Mouse (Mus musculus) thymus, adult 2 months (tissue): ENCODE measurements around the gene Gm49395. TPM values are rescaled to one million over a fixed set of nuclear protein-coding genes. Genes with fewer than 3 reads are reported as not detected.

ENCODE experiments used
- DNase-seq: peaks from one replicate; pipeline ENCODE4 v3.0.0; 2021
- H3K27ac ChIP-seq: fragments of 200-500 bp; 2 replicates; pipeline ENCODE4 v1.5.1; 2012; ENCODE audit warnings: low read length, control low read depth; ENCODE audit not compliant: control insufficient read depth, insufficient read depth
- H3K27me3 ChIP-seq: fragments of 200-500 bp; 2 replicates; pipeline ENCODE4 v1.6.1; 2012; ENCODE audit warnings: mild to moderate bottlenecking, low read length, moderate library complexity, mixed read lengths; ENCODE audit not compliant: control insufficient read depth, insufficient read depth
- H3K36me3 ChIP-seq: fragments of 200-500 bp; 2 replicates; pipeline ENCODE4 v1.6.1; 2012; ENCODE audit warnings: mild to moderate bottlenecking, low read length, moderate library complexity; ENCODE audit not compliant: control insufficient read depth, insufficient read depth
- H3K4me1 ChIP-seq: fragments of 200-500 bp; replicated peaks from 2 replicates; pipeline ENCODE4 v1.6.1; 2012; ENCODE audit warnings: low read length; ENCODE audit not compliant: control insufficient read depth, insufficient read depth
- H3K4me3 ChIP-seq: fragments of 200-500 bp; 2 replicates; pipeline ENCODE4 v1.5.1; 2012; ENCODE audit warnings: mild to moderate bottlenecking, low read length, control low read depth, moderate library complexity; ENCODE audit not compliant: control insufficient read depth, insufficient read depth
- CTCF ChIP-seq: fragments of 200-500 bp; IDR thresholded peaks from 2 replicates; pipeline ENCODE4 v1.5.1; 2012; ENCODE audit warnings: mild to moderate bottlenecking, control low read depth, low read length, moderate library complexity, borderline replicate concordance; ENCODE audit not compliant: control insufficient read depth, poor library complexity, insufficient read depth; ENCODE audit errors: extremely low read depth
- POLR2A ChIP-seq: fragments of 200-500 bp; IDR thresholded peaks from 2 replicates; pipeline ENCODE4 v1.6.1; 2012; ENCODE audit warnings: mild to moderate bottlenecking, low read length, control low read depth, moderate library complexity; ENCODE audit not compliant: control insufficient read depth, poor library complexity, insufficient read depth; ENCODE audit errors: extremely low read depth
- WGBS: fragments of 180-500 bp; shearing (Covaris S2); methylation state at CpG from one replicate; pipeline ENCODE4 v1.1.7; 2018; 5-methylcytosine and 5-hydroxymethylcytosine counted together
- polyA plus RNA-seq: library from polyadenylated mRNA; depleted of rRNA; stranded (reverse); fragments of >200 nt; gene quantifications from 2 replicates; pipeline ENCODE4 v1.2.3, GENCODE M21; 2012

The Gm49395 gene
- polyA plus RNA-seq, 1 experiment = 1.5 TPM

- no peaks in the 10 kb centered on the region for H3K27me3 ChIP-seq
- TF ChIP-seq CTCF (no peak), POLR2A (no peak)
- H3K27ac ChIP-seq = no peak overlapping the region
- H3K4me1 ChIP-seq = no peaks in the 10 kb centered on the region
- DNase-seq = no peak
- 94% methylated on average over 9 of the region's 9 CpGs for WGBS
- no peaks in the 10 kb centered on the region for H3K36me3 ChIP-seq
- H3K4me3 ChIP-seq = no peak overlapping the region
Measured at GRCm38 (mm10) chr13:115017545-115017944, 84.2 kb downstream of the Gm49395 start.

- WGBS = 7% methylated on average over 6 of the region's 6 CpGs
- Histone ChIP-seq H3K36me3 (no peaks in the 10 kb centered on the region), H3K27me3 (no peaks in the 10 kb centered on the region), H3K27ac (no peak overlapping the region), H3K4me1 (no peaks in the 10 kb centered on the region), H3K4me3 (no peak overlapping the region)
- DNase-seq = no peak
- no peak for TF ChIP-seq CTCF
- TF ChIP-seq POLR2A = no peak
Measured at GRCm38 (mm10) chr13:115011547-115011946, 90.2 kb downstream of the Gm49395 start.

- 78% methylated on average over 9 of the region's 9 CpGs for WGBS
- TF ChIP-seq POLR2A = no peak
- no peak for TF ChIP-seq CTCF
- no peak for DNase-seq
- Histone ChIP-seq H3K4me3 (no peak overlapping the region), H3K27ac (no peak overlapping the region), H3K27me3 (no peaks in the 10 kb centered on the region), H3K36me3 (no peaks in the 10 kb centered on the region), H3K4me1 (no peaks in the 10 kb centered on the region)
Measured at GRCm38 (mm10) chr13:115006213-115006835, 95.4 kb downstream of the Gm49395 start.

- Histone ChIP-seq H3K4me3 (no peak overlapping the region), H3K36me3 (no peaks in the 10 kb centered on the region), H3K4me1 (no peaks in the 10 kb centered on the region), H3K27ac (no peak overlapping the region), H3K27me3 (no peaks in the 10 kb centered on the region)
- WGBS = 85% methylated on average over 6 of the region's 6 CpGs
- TF ChIP-seq POLR2A (no peak), CTCF (no peak)
- no peak for DNase-seq
Measured at GRCm38 (mm10) chr13:115005342-115005741, 96.4 kb downstream of the Gm49395 start.

GRCm38 (mm10) chr13:115003444-115004053 is 98.2 kb downstream of the Gm49395 start:
- H3K4me1 ChIP-seq = no peaks in the 10 kb centered on the region

GRCm38 (mm10) chr13:115002837-115003236 is 98.9 kb downstream of the Gm49395 start:
- H3K36me3 ChIP-seq = no peaks in the 10 kb centered on the region
- H3K27me3 ChIP-seq = no peaks in the 10 kb centered on the region
- DNase-seq = no peak
- no peaks in the 10 kb centered on the region for H3K4me1 ChIP-seq
- no peak overlapping the region for H3K4me3 ChIP-seq
- 62% methylated on average over 3 of the region's 3 CpGs for WGBS
- H3K27ac ChIP-seq = no peak overlapping the region
- no peak for TF ChIP-seq CTCF

More at GRCm38 (mm10) chr13:115003444-115004053, 98.2 kb downstream of the Gm49395 start:
- Histone ChIP-seq H3K27me3 (no peaks in the 10 kb centered on the region), H3K36me3 (no peaks in the 10 kb centered on the region), H3K27ac (no peak overlapping the region), H3K4me3 (no peak overlapping the region)
- 60% methylated on average over 7 of the region's 7 CpGs for WGBS
- DNase-seq = no peak
- no peak for TF ChIP-seq POLR2A
- TF ChIP-seq CTCF = no peak

GRCm38 (mm10) chr13:115002155-115002554 is 99.6 kb downstream of the Gm49395 start:
- no peak overlapping the region for H3K4me3 ChIP-seq
- no peaks in the 10 kb centered on the region for H3K4me1 ChIP-seq
- no peak for TF ChIP-seq POLR2A
- TF ChIP-seq CTCF = no peak
- 93% methylated on average over 5 of the region's 5 CpGs for WGBS
- DNase-seq = no peak
- no peaks in the 10 kb centered on the region for H3K36me3 ChIP-seq
- H3K27me3 ChIP-seq = no peaks in the 10 kb centered on the region
- H3K27ac ChIP-seq = no peak overlapping the region
